Mouse (Mus musculus): ENCODE measurements at regions not wholly inside any gene's neighbourhood (a gene's known extent, or its start where the extent isn't known, plus 50 kb on each side); places are given as distances from the start of the nearest gene placed in this dataset.

DNA sequence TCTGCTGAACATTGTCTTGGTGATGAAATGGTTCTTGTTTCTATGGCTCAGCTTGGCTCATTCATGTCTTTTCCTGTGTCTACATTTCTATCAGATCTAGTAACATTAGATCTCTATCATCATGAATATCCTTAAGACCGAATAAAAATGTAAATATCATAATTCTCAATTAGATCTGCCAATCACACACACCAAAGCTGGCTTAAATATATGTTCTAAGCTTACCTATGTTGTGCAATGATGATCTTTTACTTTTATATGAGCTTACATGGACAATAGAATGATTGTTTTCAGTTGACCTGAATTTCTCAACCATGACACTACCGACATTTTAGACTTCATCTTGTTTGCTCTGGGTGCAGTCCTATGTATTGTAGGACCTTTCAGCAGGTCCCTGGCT lies 440.4 kb downstream of the Fam198b start:
- no peak for TF ChIP-seq CTCF (IDR thresholded peaks at IDR 0.05)
- no peak for TF ChIP-seq EP300 (IDR thresholded peaks at IDR 0.05)

Measured in lung, postnatal 0 days (tissue).